Mouse (Mus musculus) liver, adult 2 months (tissue): Measurements from ENCODE around the gene Scaf4. TPM values are rescaled to one million over a fixed set of nuclear protein-coding genes. Genes with fewer than 3 reads are reported as not detected.

Experiments
- DNase-seq: peaks from one replicate; pipeline ENCODE4 v3.0.0-alpha.2; 2011; ENCODE audit warnings: low read depth, low spot score; ENCODE audit errors: extremely low read depth
- H3K27ac ChIP-seq: fragments of 200-500 bp; replicated peaks from 2 replicates; pipeline ENCODE4 v1.5.1; 2012; ENCODE audit warnings: low read depth, mild to moderate bottlenecking, control low read depth, inconsistent platforms, low read length; ENCODE audit not compliant: insufficient read depth
- H3K27me3 ChIP-seq: fragments of 200-500 bp; 2 replicates; pipeline ENCODE4 v1.6.1; 2012; ENCODE audit warnings: mild to moderate bottlenecking, moderate library complexity, low read length, inconsistent platforms; ENCODE audit not compliant: control insufficient read depth, insufficient read depth
- H3K36me3 ChIP-seq: fragments of 200-500 bp; 2 replicates; pipeline ENCODE4 v1.6.1; 2012; ENCODE audit warnings: low read length, inconsistent platforms; ENCODE audit not compliant: control insufficient read depth, insufficient read depth
- H3K4me1 ChIP-seq: fragments of 200-500 bp; 2 replicates; pipeline ENCODE4 v1.6.1; 2011; ENCODE audit warnings: low read length; ENCODE audit not compliant: control insufficient read depth, insufficient read depth
- H3K4me3 ChIP-seq: fragments of 200-500 bp; 2 replicates; pipeline ENCODE4 v1.5.1; 2011; ENCODE audit warnings: low read depth, mild to moderate bottlenecking, control low read depth, low read length, moderate library complexity; ENCODE audit not compliant: insufficient read depth
- H3K79me2 ChIP-seq: fragments of 200-500 bp; 2 replicates; pipeline ENCODE4 v1.6.1; 2012; ENCODE audit warnings: inconsistent platforms, mild to moderate bottlenecking, low read length, moderate library complexity; ENCODE audit not compliant: control insufficient read depth, insufficient read depth
- H3K9ac ChIP-seq: fragments of 200-500 bp; 2 replicates; pipeline ENCODE4 v1.6.1; 2012; ENCODE audit warnings: low read depth, mild to moderate bottlenecking, control low read depth, inconsistent platforms, low read length
- CTCF ChIP-seq: fragments of 200-500 bp; IDR thresholded peaks from 2 replicates; pipeline ENCODE4 v1.5.1; 2011; ENCODE audit warnings: low read depth, low read length, control low read depth
- POLR2A ChIP-seq: fragments of 200-500 bp; IDR thresholded peaks from 2 replicates; pipeline ENCODE4 v1.6.1; 2011; ENCODE audit warnings: low read length, control low read depth; ENCODE audit not compliant: insufficient read depth; ENCODE audit errors: extremely low read depth
- WGBS: fragments of 180-500 bp; shearing (Covaris S2); methylation state at CpG from one replicate; pipeline ENCODE4 v1.1.7; 2018; 5-methylcytosine and 5-hydroxymethylcytosine counted together
- polyA plus RNA-seq: library from polyadenylated mRNA; depleted of rRNA; stranded (reverse); fragments of >200 nt; gene quantifications from 2 replicates; pipeline ENCODE4 v1.2.3, GENCODE M21; 2012
- total RNA-seq: library from RNA; depleted of rRNA; stranded (reverse); fragments of >200 nt; gene quantifications from 2 replicates; pipeline ENCODE4 v1.2.3, GENCODE M21; 2014

The Scaf4 gene
- total and polyA plus RNA-seq, 2 experiments: 8.2 to 20.9 TPM

DNA sequence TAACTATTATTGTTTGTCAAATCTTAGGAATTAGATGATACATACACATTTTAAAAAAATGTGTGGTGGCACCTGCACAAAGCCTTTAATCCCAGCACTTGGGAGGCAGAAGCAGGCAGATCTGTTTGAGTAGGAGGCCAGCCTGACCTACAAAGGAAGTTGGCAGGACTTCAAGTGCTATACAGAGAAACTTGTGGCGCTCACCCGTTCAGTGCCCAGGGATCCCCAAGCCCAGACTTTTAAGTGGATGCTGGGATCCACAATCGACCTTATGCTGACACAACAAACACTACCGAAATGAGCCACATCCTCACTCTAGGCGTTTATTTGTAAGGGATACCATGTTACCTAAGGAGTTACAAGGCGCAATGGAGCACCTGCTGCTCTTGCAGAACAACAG lies 8.8 kb downstream of the Scaf4 start:
- no peak overlapping the region for H3K4me3 ChIP-seq
- H3K27ac ChIP-seq: no peak overlapping the region
- peaks cover 42% of the 10 kb centered on the region; the same call in 1 of the 2 replicates for H3K79me2 ChIP-seq
- WGBS: 24% methylated on average over 6 of the region's 6 CpGs
- TF ChIP-seq CTCF (no peak), POLR2A (no peak)
- H3K9ac ChIP-seq: no peak overlapping the region
- DNase-seq: peak; percentile 70
- peaks cover 24% of the 10 kb centered on the region for H3K4me1 ChIP-seq
- H3K36me3 ChIP-seq: no peaks in the 10 kb centered on the region
- no peaks in the 10 kb centered on the region for H3K27me3 ChIP-seq

DNA sequence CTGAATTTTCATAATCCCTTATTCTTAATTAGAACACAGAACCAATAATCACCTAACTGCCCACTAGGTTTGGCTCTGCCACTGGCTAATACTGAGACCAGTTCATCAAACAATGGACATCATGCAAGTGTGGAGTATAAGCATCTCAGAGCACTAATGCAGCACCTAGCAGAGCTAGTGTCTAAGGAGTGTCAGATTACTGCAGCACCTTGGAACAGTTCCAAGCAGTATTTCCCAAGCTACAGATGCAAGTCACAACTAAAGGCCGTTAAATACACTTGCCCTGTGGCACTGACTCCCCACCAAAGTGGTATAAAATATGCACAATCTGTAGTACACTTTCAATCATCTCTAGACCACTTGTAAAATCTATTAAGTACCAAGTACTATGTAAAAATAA lies 17.7 kb downstream of the Scaf4 start:
- peaks cover 38% of the 10 kb centered on the region for H3K79me2 ChIP-seq
- H3K4me1 ChIP-seq: peaks cover 27% of the 10 kb centered on the region
- H3K9ac ChIP-seq: no peak overlapping the region
- no peaks in the 10 kb centered on the region for H3K27me3 ChIP-seq
- WGBS: 2% methylated on average over 1 of the region's 1 CpGs
- no peak overlapping the region for H3K4me3 ChIP-seq
- peak; percentile 73 for DNase-seq
- H3K27ac ChIP-seq: no peak overlapping the region
- peaks cover 4% of the 10 kb centered on the region for H3K36me3 ChIP-seq
- TF ChIP-seq POLR2A (no peak), CTCF (no peak)

DNA sequence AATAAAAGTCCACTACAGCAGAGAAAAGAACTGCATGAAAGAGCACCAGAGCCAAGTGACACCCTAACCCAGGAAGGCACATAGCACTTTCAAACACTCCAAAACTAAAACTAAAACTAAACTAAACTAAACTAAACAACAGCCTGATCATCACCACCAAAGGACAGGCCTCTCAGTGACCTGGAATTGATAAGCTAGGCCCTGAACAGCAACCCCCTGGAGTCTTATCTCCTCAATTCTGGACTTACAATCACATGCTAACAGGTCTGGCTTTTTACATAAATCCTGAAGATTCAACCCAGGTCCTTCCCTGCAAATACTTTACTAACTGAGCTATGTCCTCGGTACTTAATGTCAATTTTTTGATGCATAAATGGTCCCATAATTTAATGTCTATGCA lies 19.2 kb downstream of the Scaf4 start:
- Histone ChIP-seq H3K27me3 (no peaks in the 10 kb centered on the region), H3K4me3 (no peak overlapping the region), H3K79me2 (peaks cover 39% of the 10 kb centered on the region), H3K4me1 (peaks cover 27% of the 10 kb centered on the region), H3K36me3 (peaks cover 9% of the 10 kb centered on the region), H3K27ac (no peak overlapping the region), H3K9ac (no peak overlapping the region)
- DNase-seq: no peak
- 48% methylated on average over 1 of the region's 1 CpGs for WGBS
- no peak for TF ChIP-seq POLR2A
- TF ChIP-seq CTCF: no peak

DNA sequence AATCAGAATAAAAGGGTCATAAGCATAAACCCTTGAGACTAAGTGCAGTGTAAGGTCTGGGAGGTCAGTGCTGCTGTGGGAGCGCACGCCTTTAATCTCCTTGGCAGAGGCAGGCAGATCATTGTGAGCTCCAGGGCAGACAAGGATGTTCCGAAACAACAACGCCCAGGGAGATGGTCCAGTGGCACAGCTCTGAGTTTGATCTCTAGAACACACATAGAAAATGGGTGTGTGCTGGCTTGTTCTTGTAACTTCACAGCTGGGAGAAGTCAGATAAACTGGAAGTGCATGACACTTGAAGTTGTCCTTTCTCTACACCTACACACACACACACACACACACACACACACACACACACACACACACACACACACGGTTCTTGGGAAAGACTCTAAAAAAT lies 20.3 kb downstream of the Scaf4 start:
- Histone ChIP-seq H3K4me1 (peaks cover 25% of the 10 kb centered on the region), H3K4me3 (no peak overlapping the region), H3K79me2 (peaks cover 37% of the 10 kb centered on the region), H3K9ac (no peak overlapping the region), H3K36me3 (peaks cover 17% of the 10 kb centered on the region), H3K27ac (no peak overlapping the region), H3K27me3 (no peaks in the 10 kb centered on the region)
- 57% methylated on average over 5 of the region's 5 CpGs for WGBS
- TF ChIP-seq POLR2A (no peak), CTCF (no peak)
- DNase-seq: no peak

DNA sequence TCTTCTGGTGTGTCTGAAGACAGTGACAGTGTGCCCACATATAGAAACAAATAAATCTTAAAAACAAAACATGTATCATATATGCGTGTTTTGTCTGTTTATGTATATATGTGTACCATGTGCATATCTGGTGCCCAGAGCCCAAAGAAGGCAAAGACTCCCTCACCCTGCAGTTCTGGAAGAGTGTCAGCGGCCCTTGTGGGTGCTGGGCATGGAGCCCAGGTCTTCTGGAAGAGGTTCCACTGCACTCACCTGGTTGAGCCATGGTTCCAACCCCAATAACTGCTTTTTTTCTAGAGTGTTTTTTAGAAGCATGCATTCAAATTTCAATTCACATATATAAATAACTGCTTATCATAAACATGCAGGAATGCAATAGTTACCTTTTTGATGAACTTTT lies 22.5 kb downstream of the Scaf4 start:
- Histone ChIP-seq H3K27me3 (no peaks in the 10 kb centered on the region), H3K4me1 (peaks cover 16% of the 10 kb centered on the region), H3K79me2 (peaks cover 21% of the 10 kb centered on the region; the same call in 1 of the 2 replicates), H3K27ac (no peak overlapping the region), H3K4me3 (no peak overlapping the region), H3K9ac (no peak overlapping the region), H3K36me3 (peaks cover 32% of the 10 kb centered on the region)
- TF ChIP-seq POLR2A (no peak), CTCF (no peak)
- WGBS: 64% methylated on average over 2 of the region's 2 CpGs
- no peak for DNase-seq

DNA sequence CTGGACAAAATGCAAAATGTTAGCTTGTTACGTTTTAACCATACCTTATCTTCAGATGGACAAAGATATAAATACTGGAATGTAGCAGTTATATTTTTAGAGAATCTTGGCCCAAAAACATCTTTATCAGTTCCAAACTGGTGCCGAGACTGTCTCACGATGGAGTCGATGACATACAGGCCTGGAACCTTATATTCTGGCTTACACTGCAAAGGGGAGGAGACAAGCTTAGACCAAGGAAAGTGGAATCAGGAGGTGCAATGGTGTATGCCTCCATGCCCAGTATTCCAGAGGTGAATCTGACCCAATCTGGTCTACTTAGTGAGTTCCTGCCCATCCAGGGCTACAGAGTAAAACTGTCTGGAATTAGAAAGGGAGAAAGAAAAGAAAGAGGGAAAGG lies 24.2 kb downstream of the Scaf4 start:
- no peaks in the 10 kb centered on the region for H3K27me3 ChIP-seq
- H3K36me3 ChIP-seq: peaks cover 43% of the 10 kb centered on the region
- peaks cover 11% of the 10 kb centered on the region; the same call in 1 of the 2 replicates for H3K79me2 ChIP-seq
- H3K4me3 ChIP-seq: no peak overlapping the region
- no peak for TF ChIP-seq POLR2A
- TF ChIP-seq CTCF: no peak
- no peak overlapping the region for H3K27ac ChIP-seq
- WGBS: 74% methylated on average over 4 of the region's 4 CpGs
- no peak overlapping the region for H3K9ac ChIP-seq
- DNase-seq: no peak
- H3K4me1 ChIP-seq: peaks cover 6% of the 10 kb centered on the region
